Mouse (Mus musculus) activated CD4-positive, CD25-positive, alpha-beta regulatory T cell, adult 4 months (primary cell): ENCODE data around the gene Polr1d. TPM values are rescaled to one million over a fixed set of nuclear protein-coding genes. Genes with fewer than 3 reads are reported as not detected.

ENCODE experiments used
- ATAC-seq: one replicate; pipeline ENCODE4 v1.8.0; 2017
- polyA plus RNA-seq, 2 experiments: library from polyadenylated mRNA; unstranded; fragments of 100-300 nt; shearing (Covaris generic); gene quantifications; one replicate each; pipeline ENCODE4 v1.2.1; 2017

Gene Polr1d
- polyA plus RNA-seq, 2 experiments from 2014 or later: 179 to 194 TPM

- ATAC-seq: no peak
Measured at GRCm38 (mm10) chr5:147154806-147155371, 78.0 kb downstream of the Polr1d start.

GRCm38 (mm10) chr5:147155449-147156133, 78.7 kb downstream of the Polr1d start:
- ATAC-seq: no peak

DNA sequence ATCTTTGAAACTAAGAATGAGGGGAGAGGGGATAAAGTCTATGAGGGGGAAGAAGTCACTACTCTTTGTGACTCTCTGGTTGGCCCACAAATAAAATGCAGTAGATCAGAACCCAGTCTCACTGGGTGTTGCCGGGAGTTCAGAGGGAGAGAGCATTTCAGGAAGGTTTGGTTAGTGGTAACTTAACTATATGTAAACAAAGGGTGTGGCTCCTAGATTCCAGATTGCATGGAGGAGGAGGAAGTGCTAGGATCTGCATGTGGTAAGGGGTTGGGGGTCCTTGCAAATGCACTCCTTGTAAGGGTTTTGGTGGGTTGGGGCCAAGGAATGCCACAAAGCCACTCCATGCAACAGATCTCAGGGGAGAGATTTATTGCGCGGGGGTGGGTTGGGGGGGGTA, 79.5 kb downstream of the Polr1d start:
- no peak for ATAC-seq

DNA sequence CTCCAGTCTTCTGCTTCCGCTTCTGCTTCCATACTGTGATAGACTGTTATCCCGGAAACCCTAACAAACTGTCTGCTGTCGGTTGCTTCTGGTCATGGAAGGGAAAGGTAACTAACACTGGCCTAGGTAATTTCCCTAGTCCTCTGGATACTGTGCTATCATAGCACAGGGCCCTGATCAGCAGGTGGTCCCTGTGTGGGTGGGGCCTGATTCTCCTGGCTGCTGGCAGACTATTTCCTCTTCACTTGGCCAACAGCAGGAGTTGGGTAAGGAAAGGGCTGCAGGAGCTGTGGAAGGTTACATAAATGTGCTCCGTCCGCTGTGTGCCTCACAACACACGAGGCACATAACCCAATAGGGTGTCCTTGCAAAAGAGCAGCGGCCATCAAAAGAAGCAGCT, 80.6 kb downstream of the Polr1d start:
- ATAC-seq: no peak

DNA sequence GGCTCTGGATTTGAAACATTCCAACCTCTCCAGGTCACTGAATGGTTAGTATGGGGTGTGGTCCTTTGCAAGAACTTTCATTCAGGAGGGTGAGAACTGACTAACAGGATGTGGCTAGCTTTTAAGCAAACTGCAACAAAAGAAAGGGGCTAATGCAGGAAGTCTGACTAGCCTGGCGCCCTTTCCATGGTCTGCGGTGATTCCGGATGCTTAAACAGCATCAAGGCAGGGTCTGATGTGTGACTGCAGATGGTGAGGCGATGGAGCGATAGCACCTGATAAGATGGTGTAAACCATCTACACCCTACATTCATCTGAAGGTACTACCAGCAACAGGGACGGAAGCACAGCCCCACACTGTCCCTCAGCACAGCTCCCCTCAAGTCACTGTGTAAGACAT, 82.5 kb downstream of the Polr1d start:
- peak; percentile 83 for ATAC-seq

DNA sequence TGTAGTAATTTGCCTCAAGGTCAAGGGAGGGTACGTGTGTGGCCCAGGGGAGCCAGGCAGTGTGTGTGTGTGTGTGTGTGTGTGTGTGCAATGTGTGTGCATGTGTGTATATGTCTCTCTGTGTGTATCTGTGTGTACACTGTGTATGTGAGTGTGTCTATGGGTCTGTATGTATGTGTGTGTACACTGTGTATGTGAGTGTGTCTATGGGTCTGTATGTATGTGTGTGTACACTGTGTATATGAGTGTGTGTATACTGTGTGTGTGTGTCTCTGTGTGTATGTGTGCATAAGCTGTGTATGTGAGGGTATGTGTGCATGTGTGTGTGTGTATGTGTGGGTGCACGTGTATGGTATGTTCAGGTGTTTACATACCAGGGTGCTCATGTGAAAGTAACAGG, 82.9 kb downstream of the Polr1d start:
- ATAC-seq: no peak

Other genes starting within 250 kb of the Polr1d start
- gene Rpl21, start 244.2 kb upstream of the Polr1d start, polyA plus RNA-seq: 1,000 to 10,000 TPM in 1 of 2 experiments, 100 to 1,000 TPM in 1; 720 to 1,295 TPM
- 1 to 10 TPM; 2.1 to 6.0 TPM for gene Rasl11a, start 232.0 kb upstream of the Polr1d start, polyA plus RNA-seq
- gene Gtf3a, start 128.4 kb upstream of the Polr1d start, polyA plus RNA-seq: 10 to 100 TPM; 35.6 to 46.4 TPM
- 10 to 100 TPM; 44.0 to 45.0 TPM for gene Mtif3, start 113.2 kb upstream of the Polr1d start, polyA plus RNA-seq
- 10 to 100 TPM; 19.3 to 24.8 TPM for gene Lnx2, start 464 bp upstream of the Polr1d start, polyA plus RNA-seq
- not detected for gene Gsx1, start 111.6 kb downstream of the Polr1d start, polyA plus RNA-seq
- gene Pdx1, start 192.9 kb downstream of the Polr1d start, polyA plus RNA-seq: not detected
- gene Cdx2, start 230.2 kb downstream of the Polr1d start, polyA plus RNA-seq: not detected
- gene Urad, start 245.4 kb downstream of the Polr1d start, polyA plus RNA-seq: not detected